Mouse (Mus musculus) erythroblast, adult 5-6 weeks (primary cell): ENCODE results near the gene Sf1. TPM values are rescaled to one million over a fixed set of nuclear protein-coding genes. Genes with fewer than 3 reads are reported as not detected.
A peak's percentile ranks its signal among the peaks of the same experiment; 100 is the strongest.

ENCODE experiments used
- ATAC-seq: replicated peaks from 2 replicates; pipeline ENCODE4 v1.8.0; 2016; ENCODE audit warnings: moderate number of reproducible peaks, mild to moderate bottlenecking, moderate TSS enrichment, inconsistent platforms; ENCODE audit not compliant: poor library complexity, low FRiP score, severe bottlenecking
- total RNA-seq, 2 experiments: library from RNA; stranded (forward) in 1 of 2; stranded (reverse) in 1 of 2; fragments of 150-400 nt in 1 of 2; fragments of 200-764, 138-1000 nt in 1 of 2; gene quantifications; 2 replicates each; pipeline versions ENCODE4 v1.2.3 to v1.2.4; 2015 to 2017; ENCODE audit warnings: low replicate concordance in 2 of 2

The Sf1 gene
- total RNA-seq, 2 experiments from 2014 or later: 71.3 to 81.4 TPM

GRCm38 (mm10) chr19:6340524-6341452 is 22.7 kb upstream of the Sf1 start, which contains the start of gene Map4k2:
Map4k2 (plus strand) TSS chr19:6341135.
- peak; percentile 77 for ATAC-seq

GRCm38 (mm10) chr19:6341453-6342077 is 21.9 kb upstream of the Sf1 start:
- ATAC-seq: no peak

GRCm38 (mm10) chr19:6342276-6342933 is 21.1 kb upstream of the Sf1 start:
- ATAC-seq: no peak

DNA sequence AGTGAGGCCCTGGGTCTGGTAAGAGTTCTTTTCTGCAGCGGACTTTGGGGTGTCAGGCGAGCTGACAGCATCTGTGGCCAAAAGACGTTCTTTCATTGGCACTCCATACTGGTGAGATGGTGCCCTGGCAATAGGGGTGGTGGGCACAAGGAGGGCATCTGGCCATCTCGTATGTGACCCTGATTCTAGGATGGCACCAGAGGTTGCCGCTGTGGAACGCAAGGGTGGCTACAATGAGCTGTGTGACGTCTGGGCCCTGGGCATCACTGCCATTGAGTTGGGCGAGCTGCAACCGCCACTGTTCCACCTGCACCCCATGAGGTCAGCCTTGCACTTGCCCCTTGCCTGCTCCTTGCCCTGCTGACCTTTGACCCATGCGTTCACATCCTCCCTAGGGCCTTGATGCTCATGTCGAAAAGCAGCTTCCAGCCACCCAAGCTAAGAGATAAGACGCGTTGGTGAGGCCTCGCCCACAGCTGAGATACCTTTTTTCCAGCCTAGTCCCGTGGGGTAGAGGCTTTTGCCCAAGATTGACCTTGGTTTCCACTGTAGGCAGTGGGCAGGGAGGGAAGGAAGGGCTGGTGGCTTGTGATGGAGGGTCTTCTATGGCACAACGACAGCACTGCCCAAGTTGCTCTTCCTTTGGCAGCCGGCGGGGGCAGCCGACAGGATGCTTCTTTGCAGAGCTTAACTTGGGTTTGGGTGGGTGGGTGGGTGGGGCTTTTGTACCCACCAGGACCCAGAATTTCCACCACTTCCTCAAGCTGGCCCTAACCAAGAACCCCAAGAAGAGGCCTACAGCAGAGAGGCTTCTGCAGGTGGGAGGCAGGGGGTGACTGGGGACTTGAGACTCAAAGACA is 20.2 kb upstream of the Sf1 start:
- no peak for ATAC-seq

DNA sequence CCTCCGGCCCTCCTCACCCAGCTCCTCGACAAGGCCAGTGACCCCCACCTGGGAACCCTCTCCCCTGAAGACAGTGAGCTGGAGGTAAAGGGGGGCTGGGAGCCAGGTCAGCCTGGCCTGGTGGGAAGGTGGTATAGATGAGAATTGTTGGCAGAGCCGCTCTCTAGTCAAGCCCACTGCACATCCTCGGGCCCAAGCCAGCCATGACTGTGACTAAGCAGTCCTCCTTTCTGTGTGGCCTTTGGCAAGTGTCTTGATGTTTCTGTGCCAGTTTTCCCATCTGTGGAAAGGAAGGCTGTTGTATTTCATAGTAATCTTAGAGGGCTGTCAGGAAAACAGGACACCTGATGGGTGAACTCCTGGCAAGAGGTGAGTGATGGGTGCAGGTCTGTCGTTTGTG is 19.5 kb upstream of the Sf1 start:
- ATAC-seq: no peak

DNA sequence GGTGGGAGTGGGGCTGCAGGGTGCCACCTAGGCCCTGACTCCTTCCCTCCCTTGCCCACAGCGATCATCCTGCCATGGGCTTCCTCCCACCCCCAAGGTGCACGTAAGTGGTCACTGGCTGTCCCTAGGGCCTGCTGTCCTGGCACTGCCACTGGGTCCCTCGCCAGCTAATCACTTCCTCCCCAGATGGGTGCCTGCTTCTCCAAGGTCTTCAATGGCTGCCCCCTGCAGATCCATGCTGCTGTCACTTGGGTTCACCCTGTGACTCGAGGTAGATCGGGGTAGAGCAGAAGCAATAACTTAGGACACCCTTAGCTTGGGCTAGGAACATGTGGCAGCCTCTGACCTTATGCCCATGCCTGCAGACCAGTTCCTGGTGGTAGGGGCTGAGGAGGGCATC is 17.5 kb upstream of the Sf1 start:
- ATAC-seq: no peak

DNA sequence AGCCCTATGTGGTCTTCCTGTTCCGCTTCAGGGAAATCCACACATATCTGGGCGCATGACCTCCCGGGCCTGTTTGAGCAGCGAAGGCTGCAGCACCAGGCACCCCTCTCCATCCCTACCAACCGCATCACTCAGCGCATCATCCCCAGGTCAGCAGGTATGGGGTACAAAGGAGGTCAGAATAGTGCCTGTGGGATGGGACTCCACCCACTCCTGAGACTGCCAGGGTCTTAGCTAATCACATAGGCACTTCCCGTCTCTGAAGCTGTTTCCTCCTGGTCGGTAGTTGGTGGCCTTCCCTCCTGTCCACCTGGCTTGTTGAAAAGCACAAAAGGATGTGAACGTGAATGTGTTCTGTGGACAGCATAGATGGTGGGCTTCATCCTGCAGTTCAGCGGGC is 16.8 kb upstream of the Sf1 start:
- ATAC-seq: no peak

- no peak for ATAC-seq
These were observed 15.9 kb upstream of the Sf1 start for GRCm38 (mm10) chr19:6347615-6348014.

GRCm38 (mm10) chr19:6348717-6349116 is 14.8 kb upstream of the Sf1 start:
- no peak for ATAC-seq

DNA sequence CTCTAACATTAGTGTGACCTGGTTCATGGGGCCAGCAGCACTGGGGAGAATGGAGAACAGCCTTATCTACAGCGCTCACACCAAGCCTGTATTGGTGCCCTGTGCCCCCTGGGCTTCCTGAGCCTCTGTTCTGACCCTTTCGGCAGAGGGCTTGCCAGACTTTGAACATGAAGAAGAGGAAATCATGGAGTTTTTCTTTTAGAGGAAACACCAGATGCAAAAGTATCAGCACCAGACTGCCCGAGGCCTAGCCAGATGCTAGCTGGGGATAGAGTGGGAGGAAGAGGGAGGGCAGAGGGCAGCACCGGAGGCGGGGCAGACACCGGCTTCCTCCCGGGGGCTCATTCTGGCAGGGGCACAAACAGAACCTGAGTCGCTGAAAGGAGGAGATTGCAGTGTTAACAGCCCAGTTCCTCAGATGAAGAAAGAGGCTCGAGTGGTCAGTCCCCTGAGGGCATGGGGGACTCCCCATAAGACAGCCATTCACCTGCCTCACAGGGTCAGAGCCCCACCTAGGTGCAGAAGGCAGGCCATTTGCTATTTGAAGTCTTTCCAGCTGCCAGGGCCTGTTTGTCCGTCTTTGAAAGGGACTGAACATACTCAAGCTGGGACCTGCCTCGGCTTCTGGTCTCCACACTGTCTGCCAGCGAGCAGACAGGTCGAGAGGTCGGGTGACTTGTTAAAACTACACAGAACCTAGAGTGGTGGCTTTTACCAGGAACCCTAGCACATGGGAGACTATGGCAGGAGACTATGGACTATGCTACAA is 14.1 kb upstream of the Sf1 start:
- ATAC-seq: no peak

- ATAC-seq: no peak
These were observed 11.9 kb upstream of the Sf1 start for GRCm38 (mm10) chr19:6351431-6352106.

- no peak for ATAC-seq
These were observed 11.4 kb upstream of the Sf1 start for GRCm38 (mm10) chr19:6352107-6352505.

GRCm38 (mm10) chr19:6354030-6354429 is 9.5 kb upstream of the Sf1 start:
- 0 out of 2 replicates have a peak, but pooled peaks have one; percentile 18 for ATAC-seq

DNA sequence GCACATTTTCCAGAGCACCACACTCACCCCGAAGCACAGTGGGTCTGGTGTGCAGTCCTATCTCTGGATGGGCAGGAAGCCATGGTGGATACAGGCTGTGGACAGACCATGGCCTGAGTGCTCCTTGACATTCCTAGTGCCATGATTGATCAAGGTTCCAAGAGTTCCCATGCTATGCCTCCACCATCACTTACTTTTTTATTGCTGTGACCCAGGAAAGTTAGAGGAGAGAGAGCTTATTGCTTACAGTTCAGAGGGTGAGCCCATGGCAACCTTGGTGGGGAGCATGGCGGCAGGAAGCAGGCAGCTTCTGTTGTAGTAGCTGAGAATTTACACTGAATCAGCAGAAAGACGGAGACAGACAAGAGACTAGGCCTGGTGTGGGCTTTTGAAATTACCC is 2.2 kb upstream of the Sf1 start:
- no peak for ATAC-seq

DNA sequence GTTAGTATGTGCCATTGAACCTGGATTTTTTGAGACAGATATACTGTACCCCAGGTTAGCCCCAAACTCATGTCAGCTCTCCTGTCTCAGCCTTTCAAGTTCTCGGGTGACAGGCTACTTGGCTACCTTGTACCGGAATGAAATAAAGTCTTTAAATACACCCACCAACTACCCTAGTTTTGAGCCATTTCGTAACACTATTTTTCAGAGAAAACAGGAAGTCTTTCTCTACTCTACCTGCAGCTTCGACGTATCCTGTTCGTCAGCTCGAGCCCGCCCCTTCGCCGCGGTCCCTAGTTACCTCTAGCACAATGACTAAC is 439 bp upstream of the Sf1 start:
- no peak; the same call in 1 of the 2 replicates for ATAC-seq

DNA sequence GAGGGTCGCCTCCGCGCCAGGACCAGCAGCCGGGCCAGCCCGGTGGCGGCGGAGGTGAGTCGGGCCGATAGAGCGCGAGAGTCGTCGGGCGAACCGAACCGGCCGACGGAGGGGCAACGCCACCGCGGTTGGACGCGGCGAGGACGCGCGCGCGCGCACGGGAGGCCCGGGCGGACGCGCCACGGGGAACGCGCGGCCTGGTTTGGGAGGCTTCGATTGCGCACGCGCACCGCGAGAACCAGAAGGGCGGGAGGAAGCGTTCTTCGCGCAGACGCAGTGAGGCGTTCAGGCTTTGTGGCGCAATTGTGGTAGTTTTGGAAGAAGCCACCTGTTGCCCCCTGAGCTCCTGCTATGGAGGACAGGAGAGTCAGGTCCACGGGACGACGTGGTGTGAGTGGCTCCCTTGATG is 831 bp downstream of the Sf1 start:
- ATAC-seq: peak; percentile 60

- no peak for ATAC-seq
These were observed 1.4 kb downstream of the Sf1 start for GRCm38 (mm10) chr19:6364842-6365241.

- ATAC-seq: no peak
These were observed 6.7 kb downstream of the Sf1 start for GRCm38 (mm10) chr19:6370175-6370574.

- no peak for ATAC-seq
These were observed 8.9 kb downstream of the Sf1 start for GRCm38 (mm10) chr19:6372433-6372832.
